Mouse (Mus musculus): Measurements from ENCODE around the gene Gm11634. TPM values are rescaled to one million over a fixed set of nuclear protein-coding genes. Genes with fewer than 3 reads are reported as not detected.

Gm11634 gene
- not detected for polyA plus RNA-seq (2014; fragmentation: Illumina TruSeq; extraction: RNeasy Lipid Tissue Mini Kit (QIAGEN cat#74804); ENCODE audit: low read depth, low replicate concordance)

DNA sequence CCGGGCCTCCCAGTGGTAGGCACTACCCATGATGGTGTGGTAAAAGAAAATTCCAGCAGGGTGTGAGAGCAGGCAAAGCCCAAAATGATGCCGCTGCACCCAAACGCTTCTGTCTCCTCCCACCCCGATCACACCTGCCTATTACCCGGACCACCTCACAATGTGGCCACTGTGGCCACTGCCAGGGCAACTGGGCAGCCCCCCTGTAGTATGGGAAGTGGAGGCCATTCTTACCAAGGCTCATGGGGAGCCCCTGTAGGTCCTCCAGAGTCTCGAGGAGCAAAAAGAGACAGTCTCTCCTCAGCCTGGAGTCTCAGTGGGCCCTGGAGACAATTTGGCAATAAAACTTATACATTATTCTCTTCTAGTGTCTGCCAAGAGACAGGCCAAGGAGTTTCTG, at the start of gene Gm11634:
Gene Gm11634, minus strand, starts transcription at position 101 of the 400 bp plus-strand sequence.

DNA sequence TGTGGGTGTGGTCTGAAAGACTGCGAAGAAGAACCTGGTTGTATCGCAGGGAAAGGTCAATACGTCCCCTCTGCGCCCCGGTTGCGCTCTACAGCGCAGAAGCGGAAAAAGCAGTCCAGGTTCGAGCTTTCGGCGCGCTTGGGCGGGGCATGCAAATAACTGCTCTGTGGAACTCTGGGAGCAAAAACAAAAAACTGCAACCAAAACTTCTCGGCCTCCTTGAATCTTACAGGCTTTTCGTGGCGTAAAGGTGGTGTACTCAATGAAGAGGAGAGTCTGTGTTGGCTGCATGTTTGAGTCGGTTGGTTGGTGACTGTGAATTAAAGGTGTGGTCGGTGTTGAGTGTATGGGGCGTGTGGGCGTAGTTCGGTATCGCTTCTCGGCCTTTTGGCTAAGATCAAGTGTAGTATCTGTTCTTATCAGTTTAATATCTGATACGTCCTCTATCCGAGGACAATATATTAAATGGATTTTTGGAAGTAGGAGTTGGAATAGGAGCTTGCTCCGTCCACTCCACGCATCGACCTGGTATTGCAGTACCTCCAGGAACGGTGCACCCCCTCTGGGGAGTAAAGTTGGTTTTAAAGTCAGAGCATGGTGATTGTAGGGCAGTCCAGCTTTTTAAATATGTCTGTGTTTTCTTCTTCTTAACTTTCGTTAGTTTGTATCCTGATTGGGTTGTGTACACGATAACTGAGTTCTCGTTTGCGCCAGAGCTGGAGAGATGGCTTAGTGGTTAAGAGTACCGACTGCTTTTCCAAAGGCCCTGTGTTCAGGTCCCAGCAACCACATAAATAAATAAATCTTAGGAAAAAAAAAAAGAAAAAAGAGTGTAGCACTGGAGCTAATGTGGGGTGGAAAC, 28.2 kb upstream of the Gm11634 start, which contains the start of gene Rdm1:
Gene Rdm1, plus strand, starts transcription at position 201 of the 862 bp plus-strand sequence.

DNA sequence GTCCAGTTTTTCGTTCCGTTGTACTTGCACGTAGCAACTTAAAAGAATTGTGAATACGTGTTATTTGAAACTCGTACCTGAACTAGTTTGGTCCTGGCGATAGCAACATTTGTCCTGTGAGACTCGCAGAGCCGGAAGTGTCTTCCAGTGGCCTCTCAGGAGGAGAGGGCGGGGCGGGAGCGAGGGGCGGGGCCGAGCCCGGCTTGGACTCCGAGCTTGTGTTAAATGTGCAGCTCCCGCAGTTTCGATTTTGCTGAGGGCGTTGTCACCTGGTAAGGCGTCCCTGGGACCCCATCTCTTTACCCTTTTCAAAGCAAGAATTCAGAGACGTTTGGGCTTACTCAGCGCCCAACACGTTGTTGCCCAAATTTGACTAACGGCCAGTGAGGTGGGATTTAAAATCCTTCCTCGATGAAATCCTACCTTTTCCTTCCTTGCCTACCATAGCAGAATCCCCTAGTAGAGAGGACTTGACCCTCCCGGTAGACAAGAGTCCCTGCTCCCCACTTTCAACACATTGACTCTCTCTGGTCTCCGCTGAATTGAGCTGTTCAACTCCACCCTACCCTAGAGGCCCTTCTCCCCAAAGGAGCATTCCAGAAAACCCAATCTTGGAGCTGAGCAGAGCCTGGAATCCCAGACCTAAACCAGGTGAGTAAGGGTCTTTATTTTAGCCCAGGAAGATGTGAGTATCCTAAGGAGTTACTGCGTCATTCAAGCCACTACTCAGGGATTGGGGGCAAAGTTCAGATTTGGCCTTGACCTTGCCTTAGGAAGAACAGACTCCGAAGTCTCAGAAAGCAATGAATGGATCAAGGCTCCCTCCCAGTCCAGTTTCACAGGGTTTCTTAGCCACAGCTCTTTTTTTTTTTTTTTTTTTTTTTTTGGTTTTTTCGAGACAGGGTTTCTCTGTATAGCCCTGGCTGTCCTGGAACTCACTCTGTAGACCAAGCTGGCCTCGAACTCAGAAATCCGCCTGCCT, 16.7 kb downstream of the Gm11634 start, which contains the start of gene Tmem106a:
Gene Tmem106a, plus strand, starts transcription at position 189 of the 982 bp plus-strand sequence.

DNA sequence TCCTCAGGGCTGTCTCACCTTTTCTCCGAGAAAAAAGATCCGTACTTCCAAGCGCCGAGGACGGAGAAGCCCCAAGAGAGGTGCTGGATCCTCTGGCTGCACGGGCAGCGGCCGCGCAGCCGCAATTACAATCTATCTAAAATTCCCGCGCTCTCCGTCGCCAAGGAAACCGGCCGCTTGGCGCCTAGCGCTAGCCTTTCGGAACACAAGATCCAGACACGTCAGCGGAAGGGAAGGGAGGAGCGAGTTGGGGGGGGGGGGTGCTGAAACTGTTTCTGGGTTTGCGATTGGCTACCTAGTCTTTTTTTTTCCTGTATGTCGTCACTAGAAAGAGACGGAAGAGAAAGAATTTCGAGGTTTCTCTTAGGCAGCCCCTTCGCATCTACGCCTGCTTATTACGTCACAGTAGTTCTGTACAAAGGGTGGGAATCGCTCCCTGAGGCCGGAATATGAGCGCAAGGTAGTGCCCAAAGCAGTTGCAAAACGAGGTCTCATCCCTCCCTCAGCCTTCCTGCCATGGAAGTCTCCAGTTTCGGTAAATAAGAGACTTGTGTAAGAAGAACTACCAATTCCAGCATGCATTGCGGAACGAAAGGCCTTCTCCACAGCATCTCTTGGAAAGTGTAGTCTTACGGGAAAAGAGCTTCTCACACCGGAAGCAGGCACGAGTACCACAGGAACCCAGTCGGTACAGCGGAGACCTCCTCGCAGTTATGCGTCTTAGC, 47.1 kb downstream of the Gm11634 start, which contains the start of the genes Brca1 and Nbr1:
Gene Brca1, minus strand, starts transcription at position 205 of the 725 bp plus-strand sequence.
Gene Nbr1, plus strand, starts transcription at position 399 of the 725 bp plus-strand sequence.

Other genes starting within 250 kb of the Gm11634 start
- 542 TPM for gene G6pc, start 231.7 kb downstream of the Gm11634 start, polyA plus RNA-seq (2014; fragmentation: Illumina TruSeq; extraction: RNeasy Lipid Tissue Mini Kit (QIAGEN cat#74804); ENCODE audit: low read depth, low replicate concordance)
- gene Aarsd1, start 181.6 kb downstream of the Gm11634 start, polyA plus RNA-seq (2014; fragmentation: Illumina TruSeq; extraction: RNeasy Lipid Tissue Mini Kit (QIAGEN cat#74804); ENCODE audit: low read depth, low replicate concordance), result 10.7 TPM
- 0.81 TPM for gene Gm27029, start 174.5 kb downstream of the Gm11634 start, polyA plus RNA-seq (2014; fragmentation: Illumina TruSeq; extraction: RNeasy Lipid Tissue Mini Kit (QIAGEN cat#74804); ENCODE audit: low read depth, low replicate concordance)
- 3.9 TPM for gene Rundc1, start 174.2 kb downstream of the Gm11634 start, polyA plus RNA-seq (2014; fragmentation: Illumina TruSeq; extraction: RNeasy Lipid Tissue Mini Kit (QIAGEN cat#74804); ENCODE audit: low read depth, low replicate concordance)
- gene Ptges3l, start 173.9 kb downstream of the Gm11634 start, polyA plus RNA-seq (2014; fragmentation: Illumina TruSeq; extraction: RNeasy Lipid Tissue Mini Kit (QIAGEN cat#74804); ENCODE audit: low read depth, low replicate concordance), result 2.0 TPM
- 36.8 TPM for gene Rpl27, start 157.0 kb downstream of the Gm11634 start, polyA plus RNA-seq (2014; fragmentation: Illumina TruSeq; extraction: RNeasy Lipid Tissue Mini Kit (QIAGEN cat#74804); ENCODE audit: low read depth, low replicate concordance)
- gene Ifi35, start 150.8 kb downstream of the Gm11634 start, polyA plus RNA-seq (2014; fragmentation: Illumina TruSeq; extraction: RNeasy Lipid Tissue Mini Kit (QIAGEN cat#74804); ENCODE audit: low read depth, low replicate concordance), result 0.93 TPM
- 4.5 TPM for gene Rnd2, start 134.3 kb downstream of the Gm11634 start, polyA plus RNA-seq (2014; fragmentation: Illumina TruSeq; extraction: RNeasy Lipid Tissue Mini Kit (QIAGEN cat#74804); ENCODE audit: low read depth, low replicate concordance)
- 1.5 TPM for gene Vat1, start 133.0 kb downstream of the Gm11634 start, polyA plus RNA-seq (2014; fragmentation: Illumina TruSeq; extraction: RNeasy Lipid Tissue Mini Kit (QIAGEN cat#74804); ENCODE audit: low read depth, low replicate concordance)
- 0.32 TPM for gene Brca1, start 47.3 kb downstream of the Gm11634 start, polyA plus RNA-seq (2014; fragmentation: Illumina TruSeq; extraction: RNeasy Lipid Tissue Mini Kit (QIAGEN cat#74804); ENCODE audit: low read depth, low replicate concordance)
- gene Nbr1, start 47.1 kb downstream of the Gm11634 start, polyA plus RNA-seq (2014; fragmentation: Illumina TruSeq; extraction: RNeasy Lipid Tissue Mini Kit (QIAGEN cat#74804); ENCODE audit: low read depth, low replicate concordance), result 182 TPM
- gene Tmem106a, start 17.0 kb downstream of the Gm11634 start, polyA plus RNA-seq (2014; fragmentation: Illumina TruSeq; extraction: RNeasy Lipid Tissue Mini Kit (QIAGEN cat#74804); ENCODE audit: low read depth, low replicate concordance), result 36.1 TPM
- gene Rdm1, start 27.9 kb upstream of the Gm11634 start, polyA plus RNA-seq (2014; fragmentation: Illumina TruSeq; extraction: RNeasy Lipid Tissue Mini Kit (QIAGEN cat#74804); ENCODE audit: low read depth, low replicate concordance), result not detected
- gene Arl4d, start 66.3 kb upstream of the Gm11634 start, polyA plus RNA-seq (2014; fragmentation: Illumina TruSeq; extraction: RNeasy Lipid Tissue Mini Kit (QIAGEN cat#74804); ENCODE audit: low read depth, low replicate concordance), result 7.3 TPM
- gene Dhx8, start 133.7 kb upstream of the Gm11634 start, polyA plus RNA-seq (2014; fragmentation: Illumina TruSeq; extraction: RNeasy Lipid Tissue Mini Kit (QIAGEN cat#74804); ENCODE audit: low read depth, low replicate concordance), result 12.8 TPM
- not detected for gene Etv4, start 186.1 kb upstream of the Gm11634 start, polyA plus RNA-seq (2014; fragmentation: Illumina TruSeq; extraction: RNeasy Lipid Tissue Mini Kit (QIAGEN cat#74804); ENCODE audit: low read depth, low replicate concordance)